Mouse (Mus musculus) midbrain, embryonic 16.5 days (tissue): ENCODE measurements around the gene Rps6ka2. TPM values are rescaled to one million over a fixed set of nuclear protein-coding genes. Genes with fewer than 3 reads are reported as not detected.

Experiments used
- ATAC-seq: fragments of 200-750 bp; cut with Nextera tagmentation; 2 replicates; pipeline ENCODE4 v1.8.0; 2017; ENCODE audit warnings: moderate TSS enrichment
- H3K27ac ChIP-seq: fragments of 300-500 bp; sonication (generic); 2 replicates; pipeline ENCODE4 v1.5.1; 2014; ENCODE audit warnings: mild to moderate bottlenecking, low read length, mixed read lengths
- H3K27me3 ChIP-seq: fragments of 300-500 bp; sonication (generic); 2 replicates; pipeline ENCODE4 v1.6.1; 2014; ENCODE audit warnings: low read depth, low read length, mixed read lengths; ENCODE audit not compliant: control insufficient read depth, insufficient read depth
- H3K36me3 ChIP-seq: fragments of 300-500 bp; sonication (generic); 2 replicates; pipeline ENCODE4 v1.6.1; 2014; ENCODE audit warnings: mild to moderate bottlenecking, low read length, moderate library complexity, mixed read lengths; ENCODE audit not compliant: control insufficient read depth, insufficient read depth
- H3K4me1 ChIP-seq: fragments of 300-500 bp; sonication (generic); 2 replicates; pipeline ENCODE4 v1.6.1; 2014; ENCODE audit warnings: mild to moderate bottlenecking, low read length, mixed read lengths; ENCODE audit not compliant: control insufficient read depth, insufficient read depth
- H3K4me2 ChIP-seq: fragments of 300-500 bp; sonication (generic); 2 replicates; pipeline ENCODE4 v1.6.1; 2014; ENCODE audit warnings: mild to moderate bottlenecking, low read length, mixed read lengths
- H3K4me3 ChIP-seq: fragments of 300-500 bp; sonication (generic); 2 replicates; pipeline ENCODE4 v1.5.1; 2014; ENCODE audit warnings: low read depth, mild to moderate bottlenecking, low read length, moderate library complexity, mixed read lengths
- H3K9ac ChIP-seq: fragments of 300-500 bp; sonication (generic); 2 replicates; pipeline ENCODE4 v1.6.1; 2014; ENCODE audit warnings: low read depth, low read length, mixed read lengths
- H3K9me3 ChIP-seq: fragments of 300-500 bp; sonication (generic); replicated peaks from 2 replicates; pipeline ENCODE4 v1.6.1; 2014; ENCODE audit warnings: mild to moderate bottlenecking, low read length, mixed read lengths; ENCODE audit not compliant: control insufficient read depth, poor library complexity, severe bottlenecking
- WGBS: fragments of 180-500 bp; shearing (Covaris S2); extraction: QIAGEN DNeasy Blood & Tissue Kit; methylation state at CpG from one replicate; pipeline ENCODE4 v1.1.7; 2014; 5-methylcytosine and 5-hydroxymethylcytosine counted together
- polyA plus RNA-seq: library from polyadenylated mRNA; unstranded; fragments of >200 nt; fragmentation: Nextera tagmentation; extraction: Ambion mirVana; gene quantifications from 2 replicates; pipeline ENCODE4 v1.2.1, GENCODE M21; 2015

Gene Rps6ka2
- polyA plus RNA-seq, 1 experiment from 2014 or later = 19.6 TPM

- H3K36me3 ChIP-seq = no peaks in the 10 kb centered on the region
- H3K27me3 ChIP-seq = no peaks in the 10 kb centered on the region
- no peaks in the 10 kb centered on the region for H3K9me3 ChIP-seq
- peaks cover 10% of the 10 kb centered on the region for H3K4me1 ChIP-seq
- H3K4me3 ChIP-seq = no peak overlapping the region
- no peak overlapping the region for H3K4me2 ChIP-seq
- no peak overlapping the region for H3K9ac ChIP-seq
- ATAC-seq = no peak
- no peak overlapping the region; the same call in 1 of the 2 replicates for H3K27ac ChIP-seq
- 31% methylated on average over 12 of the region's 12 CpGs for WGBS
These were observed 95.9 kb downstream of the Rps6ka2 start for GRCm38 (mm10) chr17:7265705-7266368.

- Histone ChIP-seq H3K4me2 (no peak overlapping the region), H3K36me3 (no peaks in the 10 kb centered on the region), H3K9me3 (no peaks in the 10 kb centered on the region), H3K9ac (no peak overlapping the region), H3K27ac (no peak overlapping the region), H3K4me3 (no peak overlapping the region), H3K27me3 (no peaks in the 10 kb centered on the region), H3K4me1 (peaks cover 10% of the 10 kb centered on the region)
- ATAC-seq = no peak
- 89% methylated on average over 2 of the region's 2 CpGs for WGBS
These were observed 97.9 kb downstream of the Rps6ka2 start for GRCm38 (mm10) chr17:7267843-7268242.

GRCm38 (mm10) chr17:7269151-7269806, 99.4 kb downstream of the Rps6ka2 start:
- no peak overlapping the region for H3K4me3 ChIP-seq
- no peaks in the 10 kb centered on the region for H3K9me3 ChIP-seq
- no peaks in the 10 kb centered on the region for H3K36me3 ChIP-seq
- WGBS = 67% methylated on average over 12 of the region's 12 CpGs
- no peak overlapping the region for H3K27ac ChIP-seq
- ATAC-seq = no peak
- peaks cover 10% of the 10 kb centered on the region for H3K4me1 ChIP-seq
- H3K27me3 ChIP-seq = no peaks in the 10 kb centered on the region
- no peak overlapping the region for H3K4me2 ChIP-seq
- H3K9ac ChIP-seq = no peak overlapping the region

- Histone ChIP-seq H3K9ac (no peak overlapping the region), H3K4me2 (no peak overlapping the region), H3K9me3 (no peaks in the 10 kb centered on the region), H3K36me3 (no peaks in the 10 kb centered on the region), H3K4me1 (peaks cover 9% of the 10 kb centered on the region), H3K27ac (no peak overlapping the region), H3K27me3 (no peaks in the 10 kb centered on the region), H3K4me3 (no peak overlapping the region)
- ATAC-seq = no peak
- WGBS = 89% methylated on average over 8 of the region's 8 CpGs
These were observed 100.6 kb downstream of the Rps6ka2 start for GRCm38 (mm10) chr17:7270506-7270905.

GRCm38 (mm10) chr17:7271522-7272134, 101.7 kb downstream of the Rps6ka2 start:
- Histone ChIP-seq H3K4me3 (no peak overlapping the region), H3K27me3 (no peaks in the 10 kb centered on the region), H3K4me2 (no peak overlapping the region), H3K4me1 (peaks cover 6% of the 10 kb centered on the region), H3K27ac (no peak overlapping the region), H3K9ac (no peak overlapping the region), H3K36me3 (no peaks in the 10 kb centered on the region), H3K9me3 (no peaks in the 10 kb centered on the region)
- WGBS = 69% methylated on average over 10 of the region's 10 CpGs
- ATAC-seq = no peak

- H3K36me3 ChIP-seq = 0 out of 2 replicates have a peak, but pooled peaks cover 2% of the 10 kb centered on the region
- no peaks in the 10 kb centered on the region for H3K9me3 ChIP-seq
- H3K4me1 ChIP-seq = peaks cover 6% of the 10 kb centered on the region
- no peaks in the 10 kb centered on the region for H3K27me3 ChIP-seq
- H3K9ac ChIP-seq = no peak overlapping the region
- 57% methylated on average over 9 of the region's 9 CpGs for WGBS
- H3K27ac ChIP-seq = no peak overlapping the region
- H3K4me2 ChIP-seq = no peak overlapping the region
- ATAC-seq = no peak
- H3K4me3 ChIP-seq = no peak overlapping the region
These were observed 103.1 kb downstream of the Rps6ka2 start for GRCm38 (mm10) chr17:7273054-7273453.

GRCm38 (mm10) chr17:7273785-7274184, 103.9 kb downstream of the Rps6ka2 start:
- no peak for ATAC-seq
- Histone ChIP-seq H3K27me3 (no peaks in the 10 kb centered on the region), H3K36me3 (0 out of 2 replicates have a peak, but pooled peaks cover 2% of the 10 kb centered on the region), H3K27ac (no peak overlapping the region), H3K9ac (no peak overlapping the region), H3K4me2 (no peak overlapping the region), H3K4me3 (no peak overlapping the region), H3K4me1 (peaks cover 6% of the 10 kb centered on the region), H3K9me3 (no peaks in the 10 kb centered on the region)
- WGBS = 90% methylated on average over 10 of the region's 10 CpGs

GRCm38 (mm10) chr17:7278702-7279242, 108.9 kb downstream of the Rps6ka2 start:
- no peaks in the 10 kb centered on the region for H3K27me3 ChIP-seq
- no peak overlapping the region for H3K4me2 ChIP-seq
- no peaks in the 10 kb centered on the region for H3K9me3 ChIP-seq
- peaks cover 8% of the 10 kb centered on the region; the same call in 1 of the 2 replicates for H3K36me3 ChIP-seq
- WGBS = 87% methylated on average over 15 of the region's 15 CpGs
- H3K4me1 ChIP-seq = no peaks in the 10 kb centered on the region
- no peak overlapping the region for H3K4me3 ChIP-seq
- H3K27ac ChIP-seq = no peak overlapping the region
- H3K9ac ChIP-seq = no peak overlapping the region
- no peak for ATAC-seq

- peaks cover 8% of the 10 kb centered on the region; the same call in 1 of the 2 replicates for H3K36me3 ChIP-seq
- ATAC-seq = no peak
- H3K9me3 ChIP-seq = no peaks in the 10 kb centered on the region
- no peak overlapping the region for H3K4me2 ChIP-seq
- H3K9ac ChIP-seq = no peak overlapping the region
- 86% methylated on average over 9 of the region's 9 CpGs for WGBS
- H3K4me1 ChIP-seq = no peaks in the 10 kb centered on the region
- H3K4me3 ChIP-seq = no peak overlapping the region
- H3K27ac ChIP-seq = no peak overlapping the region
- no peaks in the 10 kb centered on the region for H3K27me3 ChIP-seq
These were observed 109.3 kb downstream of the Rps6ka2 start for GRCm38 (mm10) chr17:7279251-7279650.
